Mouse (Mus musculus) testis, adult 2 months (tissue): ENCODE results near the gene Slc44a3.

Experiments used
- CTCF ChIP-seq: fragments of 200-500 bp; IDR thresholded peaks from 2 replicates; pipeline ENCODE4 v1.5.1; 2012; ENCODE audit warnings: low read depth, mild to moderate bottlenecking, inconsistent platforms, low read length, moderate library complexity; ENCODE audit not compliant: control insufficient read depth, insufficient read depth, insufficient replicate concordance
- POLR2A ChIP-seq: fragments of 200-500 bp; IDR thresholded peaks from 2 replicates; pipeline ENCODE4 v1.6.1; 2012; ENCODE audit warnings: low read depth, mild to moderate bottlenecking, inconsistent platforms, low read length, moderate library complexity; ENCODE audit not compliant: control insufficient read depth

DNA sequence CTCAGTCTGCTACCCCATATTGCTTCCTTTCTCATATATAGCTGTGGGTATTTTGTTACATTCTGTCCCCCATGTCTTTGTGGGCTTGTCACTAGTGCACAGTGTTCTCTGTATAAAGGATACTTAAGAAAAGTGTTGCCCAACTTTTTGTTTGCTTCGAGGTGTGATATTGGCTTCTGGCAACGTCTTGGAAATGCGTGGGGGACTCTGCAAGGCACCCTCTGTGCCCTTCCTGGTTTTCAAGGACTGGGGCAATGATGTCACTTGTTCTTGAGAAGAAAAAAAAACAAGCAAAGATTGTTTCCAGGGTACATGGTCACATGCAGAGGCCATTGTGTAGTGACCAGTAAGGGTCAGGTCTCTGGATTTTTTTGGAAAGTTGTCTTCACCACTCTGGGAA is 29.6 kb upstream of the Slc44a3 start:
- TF ChIP-seq POLR2A (no peak), CTCF (no peak)
